Mouse (Mus musculus): ENCODE data around the gene Spata19. TPM values are rescaled to one million over a fixed set of nuclear protein-coding genes. Genes with fewer than 3 reads are reported as not detected.

The Spata19 gene
- polyA plus RNA-seq, 1 experiment from 2014 or later = not detected

DNA sequence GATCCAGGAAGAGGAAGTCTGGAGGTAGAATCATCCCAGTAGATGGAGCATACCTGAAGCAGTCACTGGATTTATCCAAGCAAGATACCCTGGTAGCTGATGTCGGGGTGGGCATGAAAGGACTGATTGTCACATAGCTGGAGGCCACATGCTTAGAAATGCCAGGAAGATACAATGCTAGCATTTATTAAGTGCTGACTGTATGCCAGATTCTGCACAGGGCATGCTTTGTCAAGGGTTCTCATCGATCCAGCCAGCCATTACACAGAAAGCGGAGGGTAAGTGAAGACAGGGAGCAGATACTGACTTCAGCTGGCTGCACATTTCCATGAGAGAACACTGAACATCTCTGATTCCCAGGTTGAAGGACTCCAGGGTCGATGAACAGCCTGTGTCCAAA, 4.6 kb downstream of the Spata19 start:
- Histone ChIP-seq H3K4me2 (ENCODE audit: low read length) (no peak overlapping the region), H3K9me3 (replicated peaks; ENCODE audit: low read length) (no peaks in the 10 kb centered on the region), H3K9ac (ENCODE audit: low read depth, low read length) (no peak overlapping the region), H3K36me3 (ENCODE audit: insufficient read depth, low read length) (no peaks in the 10 kb centered on the region), H3K4me3 (replicated peaks; ENCODE audit: low read depth, low read length) (no peak overlapping the region), H3K4me1 (replicated peaks; ENCODE audit: insufficient read depth, low read length) (no peaks in the 10 kb centered on the region), H3K27me3 (ENCODE audit: insufficient read depth, low read length) (no peaks in the 10 kb centered on the region), H3K27ac (no peak overlapping the region)
- 85% methylated on average over 4 of the region's 4 CpGs for WGBS
- TF ChIP-seq CTCF (IDR thresholded peaks at IDR 0.05; ENCODE audit: low read depth) = no peak
- ATAC-seq (replicated peaks; ENCODE audit: low FRiP score, low read depth) (no peak), DNase-seq (ENCODE audit: low spot score) (no peak)

DNA sequence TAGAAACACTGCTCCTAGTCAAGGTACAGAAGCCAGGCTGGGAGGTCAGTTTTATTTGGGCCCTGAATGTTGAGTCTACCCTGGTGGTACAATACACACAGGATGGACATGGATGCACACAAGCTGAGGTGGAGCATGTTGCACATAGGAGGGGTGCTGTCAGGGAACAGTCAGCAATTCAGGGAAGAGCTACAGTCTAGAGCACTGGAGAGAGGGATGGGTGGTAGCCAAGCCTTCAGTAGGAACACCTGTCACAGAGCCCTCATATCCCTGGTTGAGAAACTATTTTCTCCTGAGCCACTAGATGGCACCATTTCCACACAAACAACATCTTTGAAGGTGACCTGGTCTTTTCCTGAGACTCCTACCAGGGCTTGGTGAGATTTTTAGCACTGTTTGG, 13.1 kb downstream of the Spata19 start:
- H3K9ac ChIP-seq (ENCODE audit: low read depth, low read length) = no peak overlapping the region
- DNase-seq (ENCODE audit: low spot score) (peak; percentile 77), ATAC-seq (replicated peaks; ENCODE audit: low FRiP score, low read depth) (0 out of 2 replicates have a peak, but pooled peaks have one; percentile 36)
- H3K4me1 ChIP-seq (replicated peaks; ENCODE audit: insufficient read depth, low read length) = no peaks in the 10 kb centered on the region
- H3K9me3 ChIP-seq (replicated peaks; ENCODE audit: low read length) = no peaks in the 10 kb centered on the region
- H3K4me3 ChIP-seq (replicated peaks; ENCODE audit: low read depth, low read length) = no peak overlapping the region
- TF ChIP-seq CTCF (IDR thresholded peaks at IDR 0.05; ENCODE audit: low read depth) = peak; percentile 88
- no peak overlapping the region for H3K4me2 ChIP-seq (ENCODE audit: low read length)
- H3K27ac ChIP-seq = no peak overlapping the region
- no peaks in the 10 kb centered on the region for H3K27me3 ChIP-seq (ENCODE audit: insufficient read depth, low read length)
- no peaks in the 10 kb centered on the region for H3K36me3 ChIP-seq (ENCODE audit: insufficient read depth, low read length)

DNA sequence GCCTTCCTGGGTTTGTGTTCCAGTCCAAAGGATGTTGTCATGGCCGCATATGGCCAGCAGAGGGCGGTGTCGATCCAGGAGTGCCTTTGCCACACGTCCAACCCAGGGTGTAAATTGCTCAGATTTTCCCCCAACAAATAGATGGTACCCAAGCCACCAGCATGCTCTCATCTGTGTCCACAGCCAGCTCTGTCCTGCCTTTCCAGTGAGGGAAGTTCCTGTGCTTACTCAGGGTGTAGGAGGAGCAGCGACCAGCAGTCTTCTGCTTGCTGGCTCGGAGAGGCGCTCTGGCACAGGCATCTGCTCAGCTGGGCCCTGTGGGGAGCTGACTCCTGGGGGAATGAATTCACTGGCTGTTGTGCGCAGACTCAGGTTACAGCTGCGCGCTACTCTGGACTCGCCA, 17.5 kb downstream of the Spata19 start:
- Histone ChIP-seq H3K36me3 (ENCODE audit: insufficient read depth, low read length) (no peaks in the 10 kb centered on the region), H3K4me3 (replicated peaks; ENCODE audit: low read depth, low read length) (no peak overlapping the region), H3K4me2 (ENCODE audit: low read length) (0 out of 2 replicates have a peak overlapping the region, but pooled peaks have one; percentile 10), H3K27me3 (ENCODE audit: insufficient read depth, low read length) (no peaks in the 10 kb centered on the region), H3K27ac (no peak overlapping the region), H3K9me3 (replicated peaks; ENCODE audit: low read length) (no peaks in the 10 kb centered on the region), H3K4me1 (replicated peaks; ENCODE audit: insufficient read depth, low read length) (no peaks in the 10 kb centered on the region), H3K9ac (ENCODE audit: low read depth, low read length) (no peak overlapping the region)
- peak; percentile 97 for TF ChIP-seq CTCF (IDR thresholded peaks at IDR 0.05; ENCODE audit: low read depth)
- DNase-seq (ENCODE audit: low spot score) (peak; percentile 69), ATAC-seq (replicated peaks; ENCODE audit: low FRiP score, low read depth) (peak; percentile 53; the same call in 1 of the 2 replicates)
- 3% methylated on average over 11 of the region's 11 CpGs for WGBS

DNA sequence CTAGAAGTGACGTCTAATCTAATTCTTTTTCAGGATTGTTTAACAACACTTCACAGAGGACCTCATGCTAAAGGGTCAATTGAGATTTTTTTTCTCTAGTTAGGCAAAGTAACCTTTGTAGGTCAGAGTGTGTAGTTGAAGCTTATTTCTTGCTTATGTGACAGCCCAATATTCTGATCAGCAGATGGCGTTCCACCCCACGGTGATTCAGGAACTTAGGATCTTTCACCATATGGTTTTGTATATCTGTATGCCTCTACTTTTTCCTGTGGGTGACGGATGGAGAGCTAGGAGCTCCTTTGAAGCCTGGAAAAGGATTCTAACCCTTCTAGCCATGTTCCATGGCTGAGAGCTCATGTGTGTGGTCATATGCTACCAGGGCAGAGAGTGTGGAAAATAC, 27.9 kb downstream of the Spata19 start:
- Histone ChIP-seq H3K27ac (no peak overlapping the region), H3K36me3 (ENCODE audit: insufficient read depth, low read length) (no peaks in the 10 kb centered on the region), H3K4me3 (replicated peaks; ENCODE audit: low read depth, low read length) (no peak overlapping the region), H3K9ac (ENCODE audit: low read depth, low read length) (no peak overlapping the region), H3K27me3 (ENCODE audit: insufficient read depth, low read length) (no peaks in the 10 kb centered on the region), H3K4me1 (replicated peaks; ENCODE audit: insufficient read depth, low read length) (no peaks in the 10 kb centered on the region), H3K4me2 (ENCODE audit: low read length) (no peak overlapping the region), H3K9me3 (replicated peaks; ENCODE audit: low read length) (no peaks in the 10 kb centered on the region)
- DNase-seq (ENCODE audit: low spot score) (no peak), ATAC-seq (replicated peaks; ENCODE audit: low FRiP score, low read depth) (no peak)
- TF ChIP-seq CTCF (IDR thresholded peaks at IDR 0.05; ENCODE audit: low read depth) = peak; percentile 6; the same call in 1 of the 2 replicates
- WGBS = 67% methylated on average over 4 of the region's 4 CpGs

DNA sequence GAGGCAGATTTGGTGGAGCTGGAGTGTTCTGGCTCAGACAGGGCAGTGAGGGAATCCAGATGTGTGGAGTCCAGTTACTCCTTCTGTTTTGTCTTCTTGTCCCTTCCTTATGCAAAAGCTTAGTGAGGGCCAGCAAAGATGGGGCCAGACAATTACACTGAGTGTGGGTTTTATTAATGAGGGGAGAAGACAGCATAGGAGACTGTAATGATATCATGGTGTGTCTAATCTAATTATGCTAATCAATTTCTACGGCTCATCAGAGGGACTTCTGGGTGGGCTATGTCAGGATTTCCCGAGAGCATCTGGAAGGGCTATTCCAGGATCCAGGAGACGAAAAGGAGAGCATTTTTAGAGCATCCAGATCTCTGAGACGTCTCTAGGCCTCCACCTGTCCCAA, 32.0 kb downstream of the Spata19 start:
- no peak for TF ChIP-seq CTCF (IDR thresholded peaks at IDR 0.05; ENCODE audit: low read depth)
- Histone ChIP-seq H3K27ac (no peak overlapping the region), H3K9ac (ENCODE audit: low read depth, low read length) (no peak overlapping the region), H3K27me3 (ENCODE audit: insufficient read depth, low read length) (no peaks in the 10 kb centered on the region), H3K4me1 (replicated peaks; ENCODE audit: insufficient read depth, low read length) (no peaks in the 10 kb centered on the region), H3K4me3 (replicated peaks; ENCODE audit: low read depth, low read length) (no peak overlapping the region), H3K9me3 (replicated peaks; ENCODE audit: low read length) (no peaks in the 10 kb centered on the region), H3K4me2 (ENCODE audit: low read length) (no peak overlapping the region), H3K36me3 (ENCODE audit: insufficient read depth, low read length) (no peaks in the 10 kb centered on the region)
- ATAC-seq (replicated peaks; ENCODE audit: low FRiP score, low read depth) (no peak), DNase-seq (ENCODE audit: low spot score) (no peak)
- 63% methylated on average over 4 of the region's 4 CpGs for WGBS

DNA sequence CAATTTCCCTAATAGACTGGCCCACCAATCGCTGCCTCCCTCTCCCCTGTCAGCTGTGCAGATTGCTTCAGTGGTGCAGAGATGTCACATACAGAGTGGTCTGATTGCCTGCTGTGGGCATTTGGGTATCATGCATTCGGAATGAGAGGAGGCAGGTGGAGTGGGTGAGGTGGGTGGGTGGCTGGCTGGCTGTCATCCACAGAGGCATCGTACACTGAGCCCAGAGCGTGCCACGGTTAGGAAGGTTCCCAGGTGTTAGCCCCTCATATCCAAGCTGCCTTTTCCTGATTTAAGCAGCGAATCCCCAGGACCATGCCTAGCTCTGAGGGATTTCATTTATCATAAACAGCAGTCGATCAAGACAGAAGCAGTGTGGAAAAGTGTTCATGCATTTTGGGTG, 36.7 kb downstream of the Spata19 start:
- ATAC-seq (replicated peaks; ENCODE audit: low FRiP score, low read depth) (no peak), DNase-seq (ENCODE audit: low spot score) (no peak)
- Histone ChIP-seq H3K9me3 (replicated peaks; ENCODE audit: low read length) (no peaks in the 10 kb centered on the region), H3K4me1 (replicated peaks; ENCODE audit: insufficient read depth, low read length) (no peaks in the 10 kb centered on the region), H3K36me3 (ENCODE audit: insufficient read depth, low read length) (no peaks in the 10 kb centered on the region), H3K27ac (no peak overlapping the region), H3K4me2 (ENCODE audit: low read length) (no peak overlapping the region), H3K27me3 (ENCODE audit: insufficient read depth, low read length) (no peaks in the 10 kb centered on the region), H3K4me3 (replicated peaks; ENCODE audit: low read depth, low read length) (no peak overlapping the region), H3K9ac (ENCODE audit: low read depth, low read length) (no peak overlapping the region)
- 84% methylated on average over 7 of the region's 7 CpGs for WGBS
- TF ChIP-seq CTCF (IDR thresholded peaks at IDR 0.05; ENCODE audit: low read depth) = no peak

DNA sequence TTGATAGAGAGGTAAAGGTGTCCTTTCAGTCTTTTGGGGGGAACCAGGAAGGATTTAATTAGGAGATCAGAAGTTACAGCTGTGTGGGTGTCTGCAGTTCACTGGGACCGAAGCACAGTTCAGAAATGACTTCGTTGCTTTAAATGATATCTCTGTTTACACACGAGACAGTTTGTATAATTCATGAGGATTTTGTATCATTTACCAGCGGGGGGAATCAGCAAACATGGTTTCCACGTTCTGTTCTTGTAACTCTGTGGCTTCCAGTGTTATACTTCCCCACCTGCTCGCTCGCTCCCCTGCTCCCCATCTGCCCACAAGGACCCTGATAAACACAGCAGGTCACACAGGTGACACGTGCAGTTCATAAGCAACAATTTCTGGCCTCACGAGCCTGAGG, 39.3 kb downstream of the Spata19 start:
- Histone ChIP-seq H3K27ac (no peak overlapping the region), H3K9ac (ENCODE audit: low read depth, low read length) (no peak overlapping the region), H3K36me3 (ENCODE audit: insufficient read depth, low read length) (no peaks in the 10 kb centered on the region), H3K4me3 (replicated peaks; ENCODE audit: low read depth, low read length) (no peak overlapping the region), H3K4me1 (replicated peaks; ENCODE audit: insufficient read depth, low read length) (no peaks in the 10 kb centered on the region), H3K9me3 (replicated peaks; ENCODE audit: low read length) (no peaks in the 10 kb centered on the region), H3K27me3 (ENCODE audit: insufficient read depth, low read length) (no peaks in the 10 kb centered on the region), H3K4me2 (ENCODE audit: low read length) (no peak overlapping the region)
- DNase-seq (ENCODE audit: low spot score) (no peak), ATAC-seq (replicated peaks; ENCODE audit: low FRiP score, low read depth) (no peak)
- no peak for TF ChIP-seq CTCF (IDR thresholded peaks at IDR 0.05; ENCODE audit: low read depth)
- 63% methylated on average over 9 of the region's 9 CpGs for WGBS
